Mouse (Mus musculus) limb, embryonic 10.5 days (tissue): ENCODE measurements around the gene Rnf130. TPM values are rescaled to one million over a fixed set of nuclear protein-coding genes. Genes with fewer than 3 reads are reported as not detected.
"Not testable (repeated sequence)": the region's sequence is repeated elsewhere in the genome, so short reads cannot be mapped to it uniquely, and the experiment has no call there.

Source experiments
- DNase-seq: peaks from one replicate; pipeline ENCODE4 v3.0.0-alpha.2; 2017; ENCODE audit warnings: low spot score
- H3K27ac ChIP-seq: fragments of 300-500 bp; sonication (generic); 2 replicates; pipeline ENCODE4 v1.5.1; 2016; ENCODE audit warnings: mild to moderate bottlenecking
- H3K27me3 ChIP-seq: fragments of 300-500 bp; sonication (generic); 2 replicates; pipeline ENCODE4 v1.6.1; 2016; ENCODE audit warnings: low read depth, mild to moderate bottlenecking; ENCODE audit not compliant: poor library complexity, severe bottlenecking
- H3K36me3 ChIP-seq: fragments of 300-500 bp; sonication (generic); 2 replicates; pipeline ENCODE4 v1.6.1; 2016; ENCODE audit warnings: mild to moderate bottlenecking, moderate library complexity
- H3K4me1 ChIP-seq: fragments of 300-500 bp; sonication (generic); 2 replicates; pipeline ENCODE4 v1.6.1; 2016
- H3K4me3 ChIP-seq: fragments of 300-500 bp; sonication (generic); 2 replicates; pipeline ENCODE4 v1.5.1; 2016; ENCODE audit warnings: mild to moderate bottlenecking, moderate library complexity
- H3K9me3 ChIP-seq: fragments of 300-500 bp; sonication (generic); replicated peaks from 2 replicates; pipeline ENCODE4 v1.6.1; 2016; ENCODE audit warnings: mild to moderate bottlenecking
- WGBS: fragments of 180-500 bp; shearing (Covaris S2); methylation state at CpG from one replicate; pipeline ENCODE4 v1.1.7; 2016; 5-methylcytosine and 5-hydroxymethylcytosine counted together
- polyA plus RNA-seq: library from polyadenylated mRNA; unstranded; fragments of >200 nt; fragmentation: Nextera tagmentation; extraction: Ambion mirVana; gene quantifications from 2 replicates; pipeline ENCODE4 v1.2.1, GENCODE M21; 2016

The Rnf130 gene
- polyA plus RNA-seq, 1 experiment from 2014 or later: 62.5 TPM

- DNase-seq: no peak
- Histone ChIP-seq H3K27me3 (no peaks in the 10 kb centered on the region), H3K9me3 (no peaks in the 10 kb centered on the region), H3K4me1 (no peaks in the 10 kb centered on the region), H3K4me3 (no peak overlapping the region), H3K36me3 (peaks cover 74% of the 10 kb centered on the region), H3K27ac (no peak overlapping the region)
- WGBS: 92% methylated on average over 2 of the region's 2 CpGs
Observed at GRCm38 (mm10) chr11:50100548-50101307, 75.6 kb downstream of the Rnf130 start.

DNA sequence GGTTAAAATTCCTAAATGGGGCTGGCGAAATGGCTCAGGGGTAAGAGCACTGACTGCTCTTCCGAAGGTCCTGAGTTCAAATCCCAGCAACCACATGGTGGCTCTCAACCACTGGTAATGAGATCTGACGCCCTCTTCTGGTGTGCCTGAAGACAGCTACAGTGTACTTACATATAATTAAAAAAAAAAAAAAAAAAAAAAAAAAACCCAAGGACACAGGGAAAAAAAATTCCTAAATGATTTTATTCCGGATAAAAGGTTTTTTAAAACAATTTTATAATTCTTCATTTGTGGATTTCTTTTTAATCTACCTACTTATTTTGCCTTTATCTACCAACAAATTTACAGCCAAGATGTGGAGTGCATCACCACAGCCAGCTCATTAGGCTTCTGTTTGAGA is 76.8 kb downstream of the Rnf130 start:
- not testable (repeated sequence) for H3K27me3 ChIP-seq, H3K4me1 ChIP-seq, H3K27ac ChIP-seq, DNase-seq, H3K4me3 ChIP-seq, H3K9me3 ChIP-seq
- H3K36me3 ChIP-seq: peaks cover 67% of the 10 kb centered on the region
- WGBS: 93% methylated on average over 4 of the region's 4 CpGs

GRCm38 (mm10) chr11:50104016-50104415 is 78.9 kb downstream of the Rnf130 start:
- no peaks in the 10 kb centered on the region for H3K27me3 ChIP-seq
- H3K9me3 ChIP-seq: no peaks in the 10 kb centered on the region
- no peaks in the 10 kb centered on the region for H3K4me1 ChIP-seq
- DNase-seq: no peak
- H3K27ac ChIP-seq: no peak overlapping the region
- no peak overlapping the region for H3K4me3 ChIP-seq
- peaks cover 52% of the 10 kb centered on the region for H3K36me3 ChIP-seq
- whole genome bisulfite sequencing: 91% methylated on average over 6 of the region's 6 CpGs

GRCm38 (mm10) chr11:50105237-50105636 is 80.1 kb downstream of the Rnf130 start:
- Histone ChIP-seq H3K36me3 (peaks cover 40% of the 10 kb centered on the region), H3K9me3 (no peaks in the 10 kb centered on the region), H3K27ac (no peak overlapping the region), H3K27me3 (no peaks in the 10 kb centered on the region), H3K4me1 (no peaks in the 10 kb centered on the region), H3K4me3 (no peak overlapping the region)
- WGBS: 90% methylated on average over 5 of the region's 5 CpGs
- no peak for DNase-seq

- Histone ChIP-seq H3K9me3 (no peaks in the 10 kb centered on the region), H3K27me3 (no peaks in the 10 kb centered on the region), H3K36me3 (peaks cover 33% of the 10 kb centered on the region), H3K4me3 (no peak overlapping the region), H3K27ac (no peak overlapping the region), H3K4me1 (no peaks in the 10 kb centered on the region)
- 89% methylated on average over 7 of the region's 7 CpGs for WGBS
- no peak for DNase-seq
Observed at GRCm38 (mm10) chr11:50106024-50106423, 80.9 kb downstream of the Rnf130 start.

GRCm38 (mm10) chr11:50108823-50109244 is 83.7 kb downstream of the Rnf130 start:
- no peak for DNase-seq
- Histone ChIP-seq H3K36me3 (peaks cover 18% of the 10 kb centered on the region), H3K4me1 (no peaks in the 10 kb centered on the region), H3K9me3 (no peaks in the 10 kb centered on the region), H3K4me3 (no peak overlapping the region), H3K27ac (no peak overlapping the region), H3K27me3 (no peaks in the 10 kb centered on the region)
- WGBS: 85% methylated on average over 8 of the region's 8 CpGs

GRCm38 (mm10) chr11:50114329-50114728 is 89.2 kb downstream of the Rnf130 start:
- peak; percentile 84 for DNase-seq
- Histone ChIP-seq H3K27me3 (no peaks in the 10 kb centered on the region), H3K27ac (no peak overlapping the region), H3K36me3 (peaks cover 4% of the 10 kb centered on the region), H3K4me3 (no peak overlapping the region), H3K4me1 (no peaks in the 10 kb centered on the region), H3K9me3 (no peaks in the 10 kb centered on the region)
- WGBS: 19% methylated on average over 5 of the region's 5 CpGs

DNA sequence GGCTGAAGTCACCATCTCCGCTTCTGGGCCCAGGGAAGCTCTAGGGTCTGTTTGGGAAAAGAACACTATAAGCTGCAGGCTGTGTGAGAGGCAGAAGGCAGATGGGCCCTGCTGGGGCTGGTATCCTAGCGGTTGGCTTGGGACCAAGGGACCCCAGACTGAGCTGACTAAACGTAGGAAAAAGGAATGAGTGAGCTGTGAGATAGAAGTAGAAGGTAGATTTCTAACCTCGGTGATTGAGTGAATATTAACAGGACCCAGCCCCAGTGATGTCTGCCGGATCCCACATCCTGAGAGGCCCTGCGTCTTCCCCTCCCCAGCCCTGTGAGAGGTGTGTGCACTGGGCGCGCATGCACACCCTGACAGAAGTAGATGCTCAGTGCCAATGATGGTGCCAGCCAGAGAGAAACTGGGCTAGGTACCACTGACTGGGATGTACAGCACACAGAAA is 97.5 kb downstream of the Rnf130 start:
- no peak for DNase-seq
- H3K27ac ChIP-seq: no peak overlapping the region
- H3K4me3 ChIP-seq: no peak overlapping the region
- H3K9me3 ChIP-seq: no peaks in the 10 kb centered on the region
- WGBS: 89% methylated on average over 8 of the region's 8 CpGs
- no peaks in the 10 kb centered on the region for H3K27me3 ChIP-seq
- peaks cover under 1% of the 10 kb centered on the region for H3K4me1 ChIP-seq
- H3K36me3 ChIP-seq: peaks cover 15% of the 10 kb centered on the region

GRCm38 (mm10) chr11:50127781-50128180 is 102.6 kb downstream of the Rnf130 start:
- Histone ChIP-seq H3K4me1 (peaks cover 23% of the 10 kb centered on the region), H3K27me3 (no peaks in the 10 kb centered on the region), H3K9me3 (no peaks in the 10 kb centered on the region), H3K36me3 (0 out of 2 replicates have a peak, but pooled peaks cover 3% of the 10 kb centered on the region), H3K27ac (no peak overlapping the region), H3K4me3 (peak overlapping the region; percentile 35)
- WGBS: 7% methylated on average over 10 of the region's 10 CpGs
- DNase-seq: peak; percentile 38

DNA sequence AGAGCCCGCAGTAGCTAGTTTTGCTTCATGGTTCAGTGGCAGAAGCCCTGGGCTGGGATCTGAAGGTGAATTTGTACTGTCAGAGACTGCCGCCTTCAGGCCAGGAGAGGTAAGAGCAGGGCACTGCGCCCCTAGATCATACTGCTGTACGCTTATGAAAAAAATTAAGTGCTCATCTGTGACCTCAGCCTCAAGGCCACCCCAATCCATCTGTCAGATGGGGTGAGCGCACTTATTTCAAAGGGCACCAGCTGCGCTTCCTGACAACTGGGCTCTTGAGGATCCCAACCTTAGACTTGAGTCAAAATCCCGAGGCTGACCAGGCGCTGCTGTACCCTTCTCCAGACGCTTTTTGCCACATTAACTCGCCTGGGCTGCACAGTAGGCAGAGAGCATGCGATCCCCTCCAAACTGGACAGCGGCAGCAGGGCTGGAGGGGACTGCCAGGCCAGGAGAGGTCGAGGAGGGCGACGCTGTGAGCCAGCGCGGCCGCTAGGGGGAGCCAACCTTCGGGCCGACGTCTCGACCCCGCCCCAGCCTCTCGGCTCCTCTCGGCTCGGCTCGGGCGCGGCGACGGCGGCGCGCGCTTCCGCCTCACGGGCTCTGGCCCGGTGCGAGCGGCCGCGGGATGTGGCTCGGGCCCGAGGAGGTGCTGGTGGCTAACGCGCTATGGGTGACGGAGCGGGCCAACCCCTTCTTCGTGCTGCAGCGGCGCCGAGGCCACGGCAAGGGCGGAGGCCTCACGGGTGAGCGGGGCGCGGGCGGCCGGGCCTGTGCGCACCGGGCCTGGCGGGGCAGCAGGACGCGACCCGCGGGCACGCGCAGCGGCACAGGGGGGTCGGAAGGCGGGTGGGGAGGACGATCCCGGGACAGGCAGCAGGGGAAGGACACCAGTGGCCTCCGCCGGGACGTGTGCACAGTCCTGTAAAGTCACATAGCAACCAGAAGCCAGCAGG is 105.9 kb downstream of the Rnf130 start, which contains the start of gene Tbc1d9b:
TSS of gene Tbc1d9b (plus strand) at position 586 of the 956 bp plus-strand sequence.
- WGBS: 1% methylated on average over 77 of the region's 77 CpGs
- Histone ChIP-seq H3K27me3 (no peaks in the 10 kb centered on the region), H3K9me3 (no peaks in the 10 kb centered on the region), H3K36me3 (peaks cover 17% of the 10 kb centered on the region), H3K27ac (peak within 1 kb of the TSS; percentile 98), H3K4me1 (peaks cover 23% of the 10 kb centered on the region), H3K4me3 (peak within 1 kb of the TSS; percentile 94)
- peak; percentile 97 for DNase-seq

DNA sequence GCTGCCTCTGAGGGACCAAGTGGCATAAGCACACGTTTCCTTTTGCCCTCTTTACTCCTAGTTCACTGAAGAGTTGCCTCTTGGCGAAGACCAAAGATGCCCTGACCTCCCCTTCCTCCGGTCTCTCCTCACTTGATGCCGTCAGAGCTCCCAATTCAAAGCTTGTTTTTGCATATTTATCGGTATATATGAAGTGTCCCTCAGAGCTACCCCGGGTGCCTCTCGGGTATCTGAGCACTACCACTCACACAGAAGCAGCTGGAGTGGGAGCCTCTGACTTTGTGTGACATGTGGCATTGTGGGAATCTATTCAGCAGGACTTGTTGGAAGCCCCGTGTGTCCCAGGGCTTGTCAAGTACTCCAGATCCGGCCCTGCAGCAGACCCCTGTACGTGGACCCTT is 106.7 kb downstream of the Rnf130 start:
- 35% methylated on average over 10 of the region's 10 CpGs for WGBS
- H3K36me3 ChIP-seq: peaks cover 24% of the 10 kb centered on the region
- peak overlapping the region; percentile 98 for H3K27ac ChIP-seq
- no peaks in the 10 kb centered on the region for H3K27me3 ChIP-seq
- no peaks in the 10 kb centered on the region for H3K9me3 ChIP-seq
- DNase-seq: peak; percentile 50
- peaks cover 23% of the 10 kb centered on the region for H3K4me1 ChIP-seq
- H3K4me3 ChIP-seq: peak overlapping the region; percentile 94

DNA sequence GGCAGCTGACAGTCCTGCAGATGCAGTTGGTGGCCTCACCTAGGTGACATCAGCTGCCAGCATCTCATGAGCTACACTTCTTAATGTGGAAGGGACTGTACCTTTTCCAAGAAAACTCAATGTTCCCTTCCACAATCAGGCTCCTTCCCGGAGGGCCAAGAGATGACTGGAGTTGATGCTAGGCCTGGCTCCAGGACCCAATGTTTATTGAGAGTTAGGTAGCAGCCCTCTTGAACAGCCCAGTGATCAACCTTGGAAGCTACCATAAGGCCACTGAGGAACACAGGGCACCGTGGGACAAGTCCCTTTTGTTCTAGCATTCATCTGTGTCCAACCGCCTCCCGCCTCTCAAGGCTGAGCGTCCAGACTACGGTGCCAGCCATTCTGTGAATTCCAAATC is 107.1 kb downstream of the Rnf130 start:
- Histone ChIP-seq H3K27ac (peak overlapping the region; percentile 98; the same call in 1 of the 2 replicates), H3K27me3 (no peaks in the 10 kb centered on the region), H3K36me3 (peaks cover 28% of the 10 kb centered on the region), H3K9me3 (no peaks in the 10 kb centered on the region), H3K4me3 (peak overlapping the region; percentile 94), H3K4me1 (peaks cover 23% of the 10 kb centered on the region)
- no peak for DNase-seq
- WGBS: 92% methylated on average over 6 of the region's 6 CpGs
